Mouse (Mus musculus) lung, postnatal 36 days (tissue): ENCODE measurements at regions not wholly inside any gene's neighbourhood (a gene's known extent, or its start where the extent isn't known, plus 50 kb on each side); places are given as distances from the start of the nearest gene placed in this dataset.
A peak's percentile ranks its signal among the peaks of the same experiment; 100 is the strongest.

Experiments
- DNase-seq: peaks from one replicate; pipeline ENCODE4 v3.0.0; 2022; ENCODE audit warnings: mixed read lengths

DNA sequence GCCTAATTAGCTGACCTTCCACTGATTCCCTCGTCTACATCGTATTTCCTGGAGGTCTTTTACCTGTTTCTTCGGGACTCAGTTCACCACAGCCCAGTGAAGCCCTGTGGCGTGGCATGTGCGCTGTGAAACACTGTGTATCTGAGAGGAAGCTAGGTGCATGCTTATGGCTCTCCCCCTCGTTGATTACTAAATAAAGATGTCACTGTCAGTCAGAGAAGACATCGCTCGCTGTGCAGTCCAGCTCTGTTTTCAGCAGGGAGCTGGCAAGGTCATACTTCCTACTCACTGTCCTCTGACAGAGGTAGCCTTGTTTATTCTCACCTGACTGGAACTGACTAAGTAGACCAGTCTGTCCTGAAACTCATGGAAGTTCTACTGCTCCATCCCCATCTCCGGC is 68.7 kb upstream of the Adrb1 start:
- no peak for DNase-seq

DNA sequence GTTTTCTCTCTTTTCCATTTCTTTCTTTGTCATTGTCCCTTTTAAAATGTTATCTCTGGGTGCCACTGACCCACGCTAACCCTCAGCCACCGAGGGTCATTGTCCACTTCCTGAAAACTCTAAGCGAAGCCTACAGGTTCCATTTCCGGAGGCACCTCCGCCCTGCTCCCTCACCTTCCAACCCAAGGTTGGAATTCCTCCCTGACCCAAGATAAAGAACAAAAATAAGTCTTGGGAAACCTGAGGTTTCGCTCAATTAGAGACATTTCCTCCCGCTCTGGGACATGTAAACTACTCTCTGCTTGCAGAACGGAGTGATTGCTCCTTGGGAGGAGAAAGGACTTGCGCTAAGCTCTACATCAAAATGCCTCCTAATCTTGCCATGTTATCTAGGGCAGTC is 66.7 kb upstream of the Adrb1 start:
- DNase-seq = no peak

DNA sequence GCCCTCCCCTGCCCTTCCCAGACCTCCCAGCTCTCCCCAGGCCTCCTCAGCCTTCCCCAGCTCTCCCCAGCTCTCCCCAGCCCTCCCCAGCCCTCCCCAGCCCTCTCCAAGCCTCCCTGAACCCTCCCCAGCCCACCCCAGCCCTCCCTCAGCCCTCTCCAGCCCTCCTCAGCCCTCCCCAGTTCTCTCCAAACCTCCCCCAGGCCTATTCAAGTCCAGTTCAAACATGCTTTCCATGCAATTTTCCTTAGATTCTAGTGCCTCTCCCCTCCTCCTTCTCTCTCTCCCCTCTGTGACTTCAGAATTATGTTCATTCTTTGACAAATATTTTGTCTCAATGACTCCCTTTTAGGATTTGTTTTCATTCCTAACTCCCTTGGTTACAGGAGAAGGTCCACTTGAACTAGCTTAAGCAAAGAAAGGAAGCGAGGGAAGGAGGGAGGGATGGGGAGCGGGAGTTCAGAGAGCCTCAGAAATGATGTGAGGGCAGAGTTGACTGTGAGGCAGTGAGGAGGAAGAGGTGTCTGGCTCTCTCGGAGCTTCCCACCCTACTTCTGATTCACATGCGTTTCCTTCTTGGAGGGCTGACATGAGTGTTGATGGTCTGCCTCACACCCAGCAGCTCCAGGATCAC is 61.3 kb upstream of the Adrb1 start:
- peak; percentile 64 for DNase-seq

DNA sequence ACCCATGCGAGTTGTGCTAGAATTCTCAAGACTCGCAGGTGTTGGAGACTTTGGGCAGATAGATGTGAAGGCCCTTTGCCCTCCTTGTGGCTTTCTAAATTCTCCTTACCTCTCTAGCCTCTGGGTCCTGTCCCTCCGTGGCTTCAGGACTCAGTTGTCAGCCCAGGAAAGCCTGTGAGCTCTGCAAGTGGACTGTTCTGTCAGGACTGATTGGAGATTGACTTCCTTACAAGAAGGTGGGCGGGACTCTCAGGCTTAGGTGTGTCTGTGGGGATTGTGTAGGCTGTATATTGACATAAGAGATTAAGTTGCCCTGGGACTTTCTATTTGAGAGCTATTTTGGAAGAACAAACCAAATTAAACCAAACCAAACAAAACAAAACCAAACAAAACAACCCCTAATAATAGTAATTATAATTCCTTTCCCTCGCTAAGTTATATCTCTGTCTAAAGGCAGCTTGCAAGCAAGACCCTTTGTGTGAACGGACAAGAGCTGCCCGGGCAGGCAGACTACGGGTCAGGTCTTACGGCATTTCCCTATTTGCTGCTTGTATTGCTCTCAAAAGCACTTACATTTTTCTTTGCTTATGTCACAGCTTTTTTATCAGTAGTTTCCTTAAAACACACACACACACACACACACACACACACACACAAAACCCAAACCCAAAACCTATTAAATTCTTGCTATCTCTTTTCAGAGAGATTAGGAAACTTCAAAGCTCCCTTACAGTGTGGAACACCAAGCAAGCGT is 58.3 kb upstream of the Adrb1 start:
- peak; percentile 71 for DNase-seq

DNA sequence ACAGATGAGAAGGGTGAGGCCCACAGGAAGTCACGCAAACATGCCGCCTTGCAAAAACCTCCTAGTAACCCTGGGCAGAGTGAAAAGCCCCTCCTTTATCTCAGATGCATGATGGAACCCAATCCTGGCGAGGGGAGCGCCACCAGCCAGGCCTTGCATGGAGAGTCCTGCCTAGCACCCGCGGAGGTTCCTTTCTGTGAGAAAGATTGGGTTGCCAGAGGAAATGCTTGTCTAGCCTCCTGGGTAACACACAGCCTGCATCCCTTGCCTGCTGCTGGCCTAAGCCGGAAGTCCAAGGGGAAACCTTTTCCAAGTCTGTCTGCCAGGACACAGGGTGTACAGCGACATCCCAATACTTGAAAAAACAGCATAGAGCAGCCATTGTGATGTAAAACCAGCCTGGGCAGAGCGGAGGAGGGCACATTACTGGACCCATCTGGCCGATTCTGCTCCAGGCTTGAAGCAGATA is 57.7 kb upstream of the Adrb1 start:
- peak; percentile 40 for DNase-seq

DNA sequence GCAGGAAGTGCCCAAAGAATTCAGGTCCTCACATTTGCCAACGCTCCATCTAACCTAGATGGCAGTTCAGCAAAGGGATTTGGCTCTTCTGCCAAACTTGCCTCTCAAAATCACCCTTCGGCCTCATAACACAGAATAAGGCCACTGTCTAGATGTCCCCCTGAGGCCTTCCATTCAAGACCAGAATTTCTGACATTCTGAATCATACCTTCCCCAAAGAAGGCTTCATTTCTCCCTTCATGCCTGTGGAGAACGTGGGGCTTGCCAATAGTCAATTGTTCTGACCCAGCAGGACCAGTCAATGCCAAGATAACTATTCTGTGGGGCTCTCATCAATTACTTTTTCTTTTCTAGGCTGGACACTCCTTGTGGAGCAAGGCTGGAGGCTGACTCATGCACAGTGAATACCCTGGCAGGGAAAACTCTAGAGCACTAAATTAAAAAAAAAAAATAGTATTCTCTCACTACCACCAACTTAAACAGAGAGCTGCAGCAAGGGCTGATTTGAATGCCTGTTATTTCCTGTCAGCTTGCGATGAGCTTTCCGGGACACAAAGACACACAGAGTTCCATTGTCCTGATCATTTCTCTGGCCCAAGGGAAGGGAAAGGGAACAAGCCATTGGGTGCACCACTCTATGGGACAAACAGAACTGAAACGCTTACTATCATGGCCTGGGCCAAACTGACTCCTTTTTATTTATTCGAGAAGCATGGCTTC is 56.9 kb upstream of the Adrb1 start:
- DNase-seq = peak; percentile 58

DNA sequence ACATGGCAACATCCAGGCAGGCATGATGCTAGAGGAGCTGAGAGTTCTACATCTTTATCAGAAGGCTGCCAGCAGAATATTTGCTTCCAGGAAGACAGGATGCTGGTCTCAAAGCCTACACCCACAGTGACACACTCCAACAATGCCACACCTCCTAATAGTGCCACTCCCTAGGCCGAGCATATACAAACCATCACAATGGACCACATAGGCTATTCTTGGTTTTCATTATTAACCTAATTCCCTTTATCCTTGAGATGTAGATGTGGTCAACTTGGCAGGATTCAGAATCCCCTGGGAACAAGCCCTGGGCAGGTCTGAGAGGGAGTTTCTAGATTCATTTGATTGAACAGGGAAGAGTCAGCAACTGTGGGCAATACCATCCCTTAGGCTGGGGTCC is 56.0 kb upstream of the Adrb1 start:
- DNase-seq = peak; percentile 61

DNA sequence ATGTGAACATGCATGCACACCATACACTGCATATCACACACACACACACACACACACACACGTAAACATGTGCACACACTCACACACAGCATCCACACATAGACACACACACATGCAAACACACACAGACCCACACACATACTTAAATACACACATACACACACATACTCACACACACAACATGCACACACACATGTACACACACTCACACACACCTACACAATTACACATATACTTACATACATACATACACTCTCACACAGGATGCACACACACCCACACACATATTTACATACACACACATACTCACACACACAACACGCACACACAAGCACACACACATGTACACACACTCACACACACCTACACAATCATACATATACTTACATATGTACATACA is 54.1 kb upstream of the Adrb1 start:
- no peak for DNase-seq

DNA sequence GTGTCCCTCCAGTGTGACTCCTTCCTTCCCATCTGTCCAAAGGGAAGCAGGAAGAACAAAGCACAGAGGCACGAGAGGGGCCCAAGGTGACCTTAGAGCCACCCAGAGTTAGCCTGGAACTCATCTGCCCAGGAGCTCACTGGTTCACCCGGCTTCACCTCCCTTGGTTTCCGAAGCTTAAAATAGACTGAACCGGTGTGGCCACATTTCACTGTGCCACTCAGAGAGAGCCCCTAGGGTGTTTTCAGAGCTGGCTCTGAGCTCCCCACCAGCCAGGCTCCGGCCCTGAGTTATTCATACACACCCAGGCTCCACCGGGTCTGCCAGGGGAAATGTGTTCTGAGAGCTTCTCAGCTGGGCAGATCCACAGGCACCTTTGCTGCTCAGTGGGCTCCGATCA is 53.0 kb upstream of the Adrb1 start:
- DNase-seq = peak; percentile 56

DNA sequence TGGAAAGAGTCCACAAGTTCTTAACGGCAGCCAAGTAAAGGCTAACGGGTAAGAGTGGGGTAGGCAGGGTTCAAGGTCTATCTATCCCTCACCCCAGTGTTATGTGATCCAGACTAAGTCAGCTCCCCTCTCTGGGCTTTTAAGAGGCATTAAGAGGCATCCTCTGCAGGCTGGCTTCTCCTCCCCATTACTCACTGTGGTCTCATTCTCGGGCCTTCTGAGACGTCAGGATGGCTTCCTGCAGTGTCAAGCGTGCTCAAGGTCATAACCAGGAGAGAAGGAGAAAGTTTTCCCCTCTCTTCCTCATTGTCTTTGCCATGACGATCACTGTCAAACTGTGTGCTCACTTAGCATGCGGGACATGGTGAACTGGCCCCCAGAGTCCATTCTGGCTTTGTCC is 52.5 kb upstream of the Adrb1 start:
- DNase-seq = no peak
